Mouse (Mus musculus) macrophage (primary cell): ENCODE results near the gene Stk11ip. TPM values are rescaled to one million over a fixed set of nuclear protein-coding genes. Genes with fewer than 3 reads are reported as not detected.

Experiments
- polyA plus RNA-seq: library from polyadenylated mRNA; stranded (reverse); fragments of 250-400 nt; gene quantifications from 3 replicates; pipeline ENCODE4 v1.2.4, GENCODE M21; 2018; ENCODE audit warnings: inconsistent platforms

Gene Stk11ip
- polyA plus RNA-seq, 1 experiment from 2014 or later = 47.0 TPM

Other genes starting within 250 kb of the Stk11ip start
- not detected in 3 replicates for gene Resp18, start 243.1 kb upstream of the Stk11ip start, polyA plus RNA-seq
- 28.9 to 35.0 TPM (median 29.8 TPM) in 3 replicates for gene Dnpep, start 203.5 kb upstream of the Stk11ip start, polyA plus RNA-seq
- not detected in 3 replicates for gene Des, start 161.2 kb upstream of the Stk11ip start, polyA plus RNA-seq
- 98.9 to 144 TPM (median 121 TPM) in 3 replicates for gene Speg, start 146.2 kb upstream of the Stk11ip start, polyA plus RNA-seq
- gene Gmppa, start 85.6 kb upstream of the Stk11ip start, polyA plus RNA-seq = 36.3 to 56.6 TPM (median 40.3 TPM) in 3 replicates
- gene Asic4, start 71.1 kb upstream of the Stk11ip start, polyA plus RNA-seq = not detected in 3 replicates
- gene Chpf, start 42.2 kb upstream of the Stk11ip start, polyA plus RNA-seq = 0.09 to 0.14 TPM (median 0.12 TPM) in 3 replicates
- not detected in 3 replicates for gene Tmem198, start 42.0 kb upstream of the Stk11ip start, polyA plus RNA-seq
- not detected in 3 replicates for gene Obsl1, start 15.1 kb upstream of the Stk11ip start, polyA plus RNA-seq
- gene Inha, start 14.5 kb upstream of the Stk11ip start, polyA plus RNA-seq = not detected in 3 replicates
- 0.41 to 1.3 TPM (median 0.47 TPM) in 3 replicates for gene Slc4a3, start 24.7 kb downstream of the Stk11ip start, polyA plus RNA-seq